Mouse (Mus musculus) ES-Bruce4 (cell line): ENCODE results near the gene Degs1.

Experiments
- CTCF ChIP-seq: IDR thresholded peaks from one replicate; pipeline ENCODE4 v1.8.1; 2011; ENCODE audit warnings: low read depth, low read length
- EP300 ChIP-seq: IDR thresholded peaks from 2 replicates; pipeline ENCODE4 v1.6.1; 2011; ENCODE audit warnings: low read depth, low read length; ENCODE audit not compliant: insufficient read depth
- POLR2A ChIP-seq: IDR thresholded peaks from one replicate; pipeline ENCODE4 v1.8.1; 2011; ENCODE audit warnings: low read length; ENCODE audit not compliant: insufficient read depth

- TF ChIP-seq CTCF = no peak
- no peak for TF ChIP-seq POLR2A
- no peak for TF ChIP-seq EP300
Measured at GRCm38 (mm10) chr1:182268317-182268716, 14.3 kb downstream of the Degs1 start.
